Mouse (Mus musculus): ENCODE measurements around the gene Ppp4r3b. TPM values are rescaled to one million over a fixed set of nuclear protein-coding genes. Genes with fewer than 3 reads are reported as not detected.

Gene Ppp4r3b
- polyA plus RNA-seq, 1 experiment = 6.6 TPM

DNA sequence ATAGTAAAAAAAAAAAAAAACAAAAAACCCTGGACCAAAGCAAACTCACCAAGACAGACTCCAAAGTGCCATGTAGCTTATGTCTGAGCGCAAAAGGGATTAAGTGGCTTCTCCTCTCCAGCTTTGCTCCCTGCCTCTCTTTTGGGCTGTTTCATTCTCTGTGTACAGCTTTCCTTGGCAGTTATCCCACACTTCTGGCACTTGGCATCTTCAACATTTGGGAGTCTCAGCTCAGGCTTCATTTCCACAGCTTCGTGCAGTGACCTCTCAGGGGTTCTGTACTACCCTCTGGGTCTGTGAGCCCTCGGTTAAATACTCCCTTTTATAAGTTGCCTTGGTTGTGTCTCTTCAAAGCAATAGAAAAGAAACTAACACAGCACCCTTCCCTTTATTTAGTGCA, 8.0 kb downstream of the Ppp4r3b start:
- no peak for TF ChIP-seq MAX (IDR thresholded peaks at IDR 0.05)
- TF ChIP-seq CEBPB (IDR thresholded peaks at IDR 0.05; ENCODE audit: low read depth) = no peak
- TF ChIP-seq MYOD1 (IDR thresholded peaks at IDR 0.05; ENCODE audit: control insufficient read depth, insufficient read length, low read depth) = no peak
- no peak for TF ChIP-seq USF1 (IDR thresholded peaks at IDR 0.05; ENCODE audit: low read depth)
- TF ChIP-seq CTCF (IDR thresholded peaks at IDR 0.05; ENCODE audit: control insufficient read depth, insufficient read depth, insufficient read length) = no peak
- TF ChIP-seq MYOG (IDR thresholded peaks at IDR 0.05; ENCODE audit: control insufficient read depth, extremely low read depth, insufficient read length) = no peak
- TF ChIP-seq FOSL1 (IDR thresholded peaks at IDR 0.05; ENCODE audit: insufficient read depth, low read length, poor library complexity, severe bottlenecking) = no peak
- H3K36me3 ChIP-seq (ENCODE audit: control insufficient read depth, insufficient read depth) = peaks cover 62% of the 10 kb centered on the region
- H3K79me3 ChIP-seq (ENCODE audit: low read depth) = peaks cover 43% of the 10 kb centered on the region
- no peak overlapping the region for H3K4me3 ChIP-seq (ENCODE audit: insufficient read depth, poor library complexity, severe bottlenecking)
- no peaks in the 10 kb centered on the region for H3K27me3 ChIP-seq (ENCODE audit: control insufficient read depth, insufficient read depth, insufficient read length)
- no peak overlapping the region for H3ac ChIP-seq (ENCODE audit: control insufficient read depth, insufficient read length, low read depth)
- peaks cover 71% of the 10 kb centered on the region for H3K79me2 ChIP-seq (ENCODE audit: control insufficient read depth, insufficient read depth)

DNA sequence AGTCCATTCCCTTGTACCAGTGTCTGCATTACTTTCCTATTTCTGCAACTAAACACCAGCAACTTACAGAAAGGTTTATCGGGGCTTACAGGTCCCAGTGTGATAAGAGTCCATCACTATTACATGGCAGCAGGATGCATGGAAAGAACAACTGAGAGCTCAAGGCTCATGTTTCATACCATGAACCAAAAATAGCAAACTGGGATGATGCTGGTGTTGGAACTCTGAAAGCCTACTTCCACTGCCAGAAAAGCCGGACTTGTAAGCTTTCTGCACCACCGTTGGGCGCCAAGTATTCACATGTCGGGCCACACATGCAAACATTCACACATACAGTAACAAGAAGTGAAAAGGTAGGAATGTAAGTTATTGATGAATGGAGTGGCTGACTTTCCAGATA, 9.1 kb downstream of the Ppp4r3b start:
- TF ChIP-seq MYOD1 (IDR thresholded peaks at IDR 0.05; ENCODE audit: control insufficient read depth, insufficient read length, low read depth) = no peak
- TF ChIP-seq CEBPB (IDR thresholded peaks at IDR 0.05; ENCODE audit: low read depth) = no peak
- TF ChIP-seq MAX (IDR thresholded peaks at IDR 0.05) = no peak
- no peak for TF ChIP-seq FOSL1 (IDR thresholded peaks at IDR 0.05; ENCODE audit: insufficient read depth, low read length, poor library complexity, severe bottlenecking)
- no peak for TF ChIP-seq USF1 (IDR thresholded peaks at IDR 0.05; ENCODE audit: low read depth)
- no peak for TF ChIP-seq MYOG (IDR thresholded peaks at IDR 0.05; ENCODE audit: control insufficient read depth, extremely low read depth, insufficient read length)
- no peak for TF ChIP-seq CTCF (IDR thresholded peaks at IDR 0.05; ENCODE audit: control insufficient read depth, insufficient read depth, insufficient read length)
- Histone ChIP-seq H3ac (ENCODE audit: control insufficient read depth, insufficient read length, low read depth) (no peak overlapping the region), H3K4me3 (ENCODE audit: insufficient read depth, poor library complexity, severe bottlenecking) (no peak overlapping the region), H3K79me2 (ENCODE audit: control insufficient read depth, insufficient read depth) (peaks cover 63% of the 10 kb centered on the region), H3K36me3 (ENCODE audit: control insufficient read depth, insufficient read depth) (peaks cover 59% of the 10 kb centered on the region), H3K27me3 (ENCODE audit: control insufficient read depth, insufficient read depth, insufficient read length) (no peaks in the 10 kb centered on the region), H3K79me3 (ENCODE audit: low read depth) (peaks cover 34% of the 10 kb centered on the region)

DNA sequence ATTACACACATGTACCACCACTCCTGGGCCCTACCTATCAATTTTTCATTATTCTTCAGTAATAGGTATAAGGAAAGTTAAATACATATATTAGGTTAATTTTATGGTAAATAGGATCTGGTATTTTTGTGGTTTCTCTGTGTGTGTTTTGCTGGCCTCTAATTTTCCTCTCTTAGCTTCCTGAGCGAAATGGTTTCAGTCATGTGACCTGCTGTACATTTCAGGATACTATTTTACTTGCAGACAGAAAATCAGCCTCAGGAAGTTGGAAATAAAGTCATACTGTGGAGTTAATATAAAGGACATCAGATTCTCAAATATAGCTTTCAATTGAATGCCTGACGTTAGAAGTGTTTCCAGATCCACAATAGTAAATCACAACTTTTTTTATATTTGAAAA, 16.3 kb downstream of the Ppp4r3b start:
- Histone ChIP-seq H3K36me3 (ENCODE audit: control insufficient read depth, insufficient read depth) (peaks cover 74% of the 10 kb centered on the region), H3K79me2 (ENCODE audit: control insufficient read depth, insufficient read depth) (peaks cover 48% of the 10 kb centered on the region), H3K27me3 (ENCODE audit: control insufficient read depth, insufficient read depth, insufficient read length) (no peaks in the 10 kb centered on the region), H3K4me3 (ENCODE audit: insufficient read depth, poor library complexity, severe bottlenecking) (no peak overlapping the region), H3K79me3 (ENCODE audit: low read depth) (peaks cover 10% of the 10 kb centered on the region), H3ac (ENCODE audit: control insufficient read depth, insufficient read length, low read depth) (no peak overlapping the region)
- TF ChIP-seq FOSL1 (IDR thresholded peaks at IDR 0.05; ENCODE audit: insufficient read depth, low read length, poor library complexity, severe bottlenecking) (no peak), USF1 (IDR thresholded peaks at IDR 0.05; ENCODE audit: low read depth) (no peak)

DNA sequence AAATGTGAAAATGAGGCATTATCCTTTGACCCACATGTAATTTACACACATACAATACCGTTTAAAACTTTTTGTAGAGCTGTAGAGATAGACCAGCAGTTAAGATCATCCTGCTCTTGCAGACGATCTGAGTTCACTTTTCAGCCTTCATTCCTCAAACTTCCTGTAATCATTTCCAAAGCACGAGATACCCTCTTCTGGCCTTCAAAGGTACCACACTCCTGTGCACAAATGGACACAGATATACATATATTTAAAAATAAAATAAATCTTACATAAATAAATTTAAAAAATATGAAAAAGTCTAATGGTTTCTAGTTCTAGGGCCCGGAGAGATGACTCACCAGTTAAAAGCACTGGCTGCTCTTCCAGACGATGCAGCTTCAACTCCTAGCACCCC, 31.0 kb downstream of the Ppp4r3b start:
- TF ChIP-seq FOSL1 (IDR thresholded peaks at IDR 0.05; ENCODE audit: insufficient read depth, low read length, poor library complexity, severe bottlenecking) (no peak), MAX (IDR thresholded peaks at IDR 0.05) (no peak), USF1 (IDR thresholded peaks at IDR 0.05; ENCODE audit: low read depth) (no peak)
- no peaks in the 10 kb centered on the region for H3K79me3 ChIP-seq (ENCODE audit: low read depth)
- no peak overlapping the region for H3K4me3 ChIP-seq (ENCODE audit: insufficient read depth, poor library complexity, severe bottlenecking)
- H3K36me3 ChIP-seq (ENCODE audit: control insufficient read depth, insufficient read depth) = peaks cover 84% of the 10 kb centered on the region
- no peaks in the 10 kb centered on the region for H3K27me3 ChIP-seq (ENCODE audit: control insufficient read depth, insufficient read depth, insufficient read length)
- peaks cover 3% of the 10 kb centered on the region for H3K79me2 ChIP-seq (ENCODE audit: control insufficient read depth, insufficient read depth)
- no peak overlapping the region for H3ac ChIP-seq (ENCODE audit: control insufficient read depth, insufficient read length, low read depth)

DNA sequence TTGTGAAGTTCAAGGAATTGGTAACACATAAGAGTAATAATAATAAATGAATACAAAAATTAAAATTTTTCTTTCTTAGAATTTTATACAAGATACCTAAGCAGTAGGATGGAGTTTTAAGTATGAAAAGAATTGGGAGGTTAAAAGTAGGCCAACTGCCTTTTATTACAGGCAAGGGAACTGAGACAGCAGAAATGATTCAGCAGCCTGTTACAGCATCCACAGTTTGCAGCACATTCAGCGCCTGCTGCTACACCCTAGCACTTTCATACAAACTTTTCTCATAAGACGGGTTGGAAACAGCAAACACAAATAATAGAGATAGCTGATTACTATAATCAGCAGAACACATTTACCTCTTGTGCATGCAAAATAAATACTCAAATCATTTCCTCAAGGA, 37.1 kb downstream of the Ppp4r3b start:
- no peak overlapping the region for H3ac ChIP-seq (ENCODE audit: control insufficient read depth, insufficient read length, low read depth)
- no peaks in the 10 kb centered on the region for H3K27me3 ChIP-seq (ENCODE audit: control insufficient read depth, insufficient read depth, insufficient read length)
- H3K4me3 ChIP-seq (ENCODE audit: insufficient read depth, poor library complexity, severe bottlenecking) = no peak overlapping the region
- H3K79me2 ChIP-seq (ENCODE audit: control insufficient read depth, insufficient read depth) = peaks cover 3% of the 10 kb centered on the region
- H3K36me3 ChIP-seq (ENCODE audit: control insufficient read depth, insufficient read depth) = peaks cover 86% of the 10 kb centered on the region
- no peaks in the 10 kb centered on the region for H3K79me3 ChIP-seq (ENCODE audit: low read depth)
- no peak for TF ChIP-seq CEBPB (IDR thresholded peaks at IDR 0.05; ENCODE audit: low read depth)
- TF ChIP-seq MYOD1 (IDR thresholded peaks at IDR 0.05; ENCODE audit: control insufficient read depth, insufficient read length, low read depth) = no peak
- no peak for TF ChIP-seq MYOG (IDR thresholded peaks at IDR 0.05; ENCODE audit: control insufficient read depth, extremely low read depth, insufficient read length)
- no peak for TF ChIP-seq MAX (IDR thresholded peaks at IDR 0.05)
- TF ChIP-seq FOSL1 (IDR thresholded peaks at IDR 0.05; ENCODE audit: insufficient read depth, low read length, poor library complexity, severe bottlenecking) = no peak
- no peak for TF ChIP-seq USF1 (IDR thresholded peaks at IDR 0.05; ENCODE audit: low read depth)
- TF ChIP-seq CTCF (IDR thresholded peaks at IDR 0.05; ENCODE audit: control insufficient read depth, insufficient read depth, insufficient read length) = no peak

DNA sequence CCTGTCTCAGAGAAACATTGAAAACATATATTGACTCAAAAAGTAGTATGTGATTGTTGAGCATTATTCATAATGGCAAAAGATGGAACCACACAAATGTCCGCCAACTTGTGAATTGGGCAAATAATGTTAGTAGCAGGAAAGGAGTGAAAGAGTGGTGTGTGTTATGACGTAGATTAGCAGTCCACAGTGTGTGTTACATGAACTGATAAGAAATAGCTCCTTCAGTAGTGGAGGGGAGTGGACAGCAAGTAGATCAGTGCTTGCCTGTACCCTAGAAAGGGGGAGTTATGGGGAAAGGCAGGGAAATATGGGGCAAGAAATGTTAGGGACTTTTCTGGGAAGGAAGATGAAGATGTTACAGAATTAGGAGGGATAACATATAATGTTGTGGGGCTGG, 43.5 kb downstream of the Ppp4r3b start:
- no peak for TF ChIP-seq USF1 (IDR thresholded peaks at IDR 0.05; ENCODE audit: low read depth)
- no peak overlapping the region for H3K4me3 ChIP-seq (ENCODE audit: insufficient read depth, poor library complexity, severe bottlenecking)
- H3ac ChIP-seq (ENCODE audit: control insufficient read depth, insufficient read length, low read depth) = no peak overlapping the region
- H3K27me3 ChIP-seq (ENCODE audit: control insufficient read depth, insufficient read depth, insufficient read length) = no peaks in the 10 kb centered on the region
- no peaks in the 10 kb centered on the region for H3K79me3 ChIP-seq (ENCODE audit: low read depth)
- peaks cover 93% of the 10 kb centered on the region for H3K36me3 ChIP-seq (ENCODE audit: control insufficient read depth, insufficient read depth)
- no peaks in the 10 kb centered on the region for H3K79me2 ChIP-seq (ENCODE audit: control insufficient read depth, insufficient read depth)

Measured in C2C12 (cell line).